Mouse (Mus musculus): ENCODE data around the gene Mgat4e.
"Not testable (repeated sequence)": the region's sequence is repeated elsewhere in the genome, so short reads cannot be mapped to it uniquely, and the experiment has no call there.

The Mgat4e gene

GRCm38 (mm10) chr1:134555871-134556670 lies 6.6 kb upstream of the Mgat4e start:
- peak; percentile 69 for DNase-seq (ENCODE audit: low read depth, low spot score)

GRCm38 (mm10) chr1:134555240-134555870 lies 5.9 kb upstream of the Mgat4e start:
- DNase-seq (ENCODE audit: low read depth, low spot score): peak; percentile 70

- DNase-seq (ENCODE audit: low read depth, low spot score): no peak
These were observed 2.9 kb upstream of the Mgat4e start for GRCm38 (mm10) chr1:134552396-134552795.

- no peak for DNase-seq (ENCODE audit: low read depth, low spot score)
These were observed 2.4 kb upstream of the Mgat4e start for GRCm38 (mm10) chr1:134551869-134552268.

GRCm38 (mm10) chr1:134548231-134548630 lies 1.3 kb downstream of the Mgat4e start:
- DNase-seq (ENCODE audit: low read depth, low spot score): no peak

GRCm38 (mm10) chr1:134540610-134541009 lies 8.9 kb downstream of the Mgat4e start:
- no peak for DNase-seq (ENCODE audit: low read depth, low spot score)

- DNase-seq (ENCODE audit: low read depth, low spot score): peak; percentile 84
These were observed 14.0 kb downstream of the Mgat4e start for GRCm38 (mm10) chr1:134535513-134535912.

- DNase-seq (ENCODE audit: low read depth, low spot score): peak; percentile 97
These were observed 14.4 kb downstream of the Mgat4e start for GRCm38 (mm10) chr1:134535054-134535453.

GRCm38 (mm10) chr1:134533710-134534109 lies 15.8 kb downstream of the Mgat4e start:
- peak; percentile 65 for DNase-seq (ENCODE audit: low read depth, low spot score)

- DNase-seq (ENCODE audit: low read depth, low spot score): no peak
These were observed 18.9 kb downstream of the Mgat4e start for GRCm38 (mm10) chr1:134530618-134531017.

- DNase-seq (ENCODE audit: low read depth, low spot score): peak; percentile 56
These were observed 22.7 kb downstream of the Mgat4e start for GRCm38 (mm10) chr1:134526752-134527151.

GRCm38 (mm10) chr1:134525015-134525414 lies 24.5 kb downstream of the Mgat4e start:
- no peak for DNase-seq (ENCODE audit: low read depth, low spot score)

GRCm38 (mm10) chr1:134524424-134524823 lies 25.1 kb downstream of the Mgat4e start:
- peak; percentile 91 for DNase-seq (ENCODE audit: low read depth, low spot score)

- no peak for DNase-seq (ENCODE audit: low read depth, low spot score)
These were observed 27.2 kb downstream of the Mgat4e start for GRCm38 (mm10) chr1:134522325-134522724.

- no peak for DNase-seq (ENCODE audit: low read depth, low spot score)
These were observed 28.3 kb downstream of the Mgat4e start for GRCm38 (mm10) chr1:134521163-134521562.

GRCm38 (mm10) chr1:134520001-134520721 lies 29.3 kb downstream of the Mgat4e start:
- no peak for DNase-seq (ENCODE audit: low read depth, low spot score)

GRCm38 (mm10) chr1:134519201-134519600 lies 30.3 kb downstream of the Mgat4e start:
- not testable (repeated sequence) for DNase-seq (ENCODE audit: low read depth, low spot score)

GRCm38 (mm10) chr1:134518677-134519076 lies 30.8 kb downstream of the Mgat4e start:
- DNase-seq (ENCODE audit: low read depth, low spot score): peak; percentile 96

- not testable (repeated sequence) for DNase-seq (ENCODE audit: low read depth, low spot score)
These were observed 31.6 kb downstream of the Mgat4e start for GRCm38 (mm10) chr1:134517841-134518240.

GRCm38 (mm10) chr1:134516491-134517198 lies 32.8 kb downstream of the Mgat4e start:
- DNase-seq (ENCODE audit: low read depth, low spot score): no peak

GRCm38 (mm10) chr1:134515891-134516290 lies 33.6 kb downstream of the Mgat4e start:
- DNase-seq (ENCODE audit: low read depth, low spot score): no peak

All from ZHBTc4 (cell line).